Mouse (Mus musculus) frontal cortex, postnatal 14 days (tissue): ENCODE data around the gene Mid1.
"Not testable (repeated sequence)": the region's sequence is repeated elsewhere in the genome, so short reads cannot be mapped to it uniquely, and the experiment has no call there.

Experiments
- DNase-seq, 2 experiments: peaks; one replicate each; pipeline ENCODE4 v3.0.0; 2022; ENCODE audit warnings: low spot score in 2 of 2

Gene Mid1

DNA sequence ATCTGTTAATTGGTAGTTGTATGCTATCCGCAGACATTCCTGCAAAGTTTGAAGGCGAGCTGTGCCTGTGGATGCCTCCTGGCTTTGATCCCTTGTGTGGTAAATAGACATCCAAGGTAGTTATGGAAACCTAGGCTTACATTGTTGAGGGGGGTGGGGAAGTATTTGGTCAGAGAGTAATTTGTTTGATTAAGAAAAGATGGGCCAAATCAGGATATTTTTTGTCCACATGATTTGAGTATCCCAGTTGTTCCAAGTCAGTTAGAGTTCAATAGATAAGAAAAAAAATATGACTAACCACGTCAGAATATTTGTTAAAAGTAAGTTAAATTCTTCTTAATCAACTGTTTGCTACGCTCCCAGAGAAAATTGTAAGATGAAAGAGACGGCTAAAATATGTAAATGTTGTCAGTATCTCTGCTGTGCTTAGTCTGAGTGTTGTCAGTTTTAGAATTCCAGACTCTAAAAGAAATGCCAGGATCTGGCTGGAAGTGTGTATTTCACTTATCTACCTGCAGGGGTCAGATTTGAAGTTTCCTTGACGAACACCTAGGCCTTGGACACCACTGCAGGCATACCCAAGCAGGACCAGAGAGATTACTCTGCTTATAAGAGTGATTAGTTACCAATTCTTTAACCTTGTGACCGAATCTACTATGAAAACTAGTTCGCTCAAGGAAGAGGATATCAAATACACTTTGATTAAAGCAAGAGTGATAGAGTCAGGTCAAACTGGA, 198.7 kb downstream of the Mid1 start:
- no peak for DNase-seq

DNA sequence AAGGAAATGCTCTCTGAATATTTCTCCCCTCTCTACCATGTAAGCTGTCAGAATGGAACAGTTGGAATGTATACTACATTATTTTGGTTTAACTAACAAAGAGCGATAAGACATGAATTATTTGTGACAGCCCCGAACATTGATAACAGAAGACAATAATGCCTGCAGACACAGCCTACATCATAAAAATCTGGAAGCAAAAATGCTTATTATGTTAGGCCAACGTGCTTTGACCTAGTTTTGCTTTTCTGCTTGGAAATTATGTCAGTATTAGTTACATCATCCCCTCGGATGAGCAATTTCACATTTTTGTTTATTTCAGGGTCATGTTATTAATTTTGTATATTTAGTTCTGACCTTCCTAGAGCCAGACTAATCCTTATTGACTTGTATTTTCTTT, 205.5 kb downstream of the Mid1 start:
- no peak for DNase-seq

DNA sequence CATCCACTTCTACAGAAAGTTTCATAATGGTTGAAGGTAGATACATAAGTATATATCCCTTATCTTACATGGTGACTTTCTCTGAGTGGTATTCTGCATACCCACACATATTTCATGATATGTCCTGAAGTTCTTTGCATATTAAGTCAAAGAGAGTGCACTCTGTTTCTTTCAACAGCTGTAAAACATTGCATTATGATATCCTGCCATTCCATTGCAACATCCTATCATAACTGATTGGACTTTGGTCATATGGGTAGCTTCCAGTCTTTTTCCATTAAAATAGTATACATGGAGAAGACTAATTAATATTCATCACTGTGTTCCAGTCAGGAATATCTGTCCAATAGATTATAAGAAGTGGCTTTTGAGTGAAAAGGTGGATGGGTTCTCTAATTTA, 207.1 kb downstream of the Mid1 start:
- DNase-seq: no peak

DNA sequence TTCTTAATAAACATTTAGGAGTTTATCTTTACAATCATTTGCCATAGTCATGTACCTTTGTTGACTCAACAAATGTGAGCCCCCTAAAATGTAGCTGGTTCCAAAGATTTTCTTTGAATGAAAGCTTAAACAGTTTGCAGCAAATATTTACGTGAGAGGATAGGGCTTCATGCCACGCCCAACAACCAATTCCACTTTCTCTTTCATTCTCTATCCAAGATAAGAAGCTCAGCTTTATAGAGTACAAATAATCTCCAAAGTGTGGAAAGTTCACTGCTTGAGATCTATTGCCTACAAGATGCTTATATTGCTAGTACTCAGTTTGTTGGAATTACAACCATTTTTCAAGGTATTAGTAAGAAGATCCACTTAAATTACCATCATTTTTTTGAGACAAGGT, 207.6 kb downstream of the Mid1 start:
- DNase-seq: no peak

DNA sequence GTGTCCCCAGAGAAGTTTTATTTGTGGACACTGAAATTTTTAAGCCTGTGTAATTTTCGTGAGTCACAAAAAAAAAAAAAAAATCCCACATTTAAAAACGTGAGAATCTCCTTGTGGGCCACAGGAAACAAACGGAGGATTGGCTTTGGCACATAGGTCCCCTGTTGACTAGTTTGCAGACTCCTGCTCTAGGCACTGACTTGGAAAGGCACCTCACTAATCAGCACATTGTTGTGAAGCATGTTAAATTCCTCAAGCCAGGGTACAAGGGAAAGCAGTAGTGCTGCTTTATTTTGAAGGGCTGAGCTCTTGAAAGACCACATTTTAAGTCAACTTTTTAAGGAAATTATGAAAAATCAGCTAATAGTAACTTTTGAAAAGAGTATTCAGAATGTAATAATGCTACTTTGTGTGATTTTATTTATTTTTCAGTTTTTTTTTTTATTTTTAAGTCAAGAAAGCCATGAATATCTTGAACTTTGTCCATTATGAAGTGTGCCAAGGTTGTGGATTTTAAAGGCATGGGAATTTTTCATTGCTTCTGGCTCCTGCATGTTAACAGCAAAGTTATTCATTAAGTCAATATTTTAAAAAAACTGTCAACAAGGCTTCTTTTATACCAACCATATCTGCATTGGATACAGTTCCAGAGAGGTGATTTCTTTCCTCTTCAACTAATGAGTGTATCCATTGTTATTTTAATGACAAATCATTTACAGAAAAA, 214.4 kb downstream of the Mid1 start:
- no peak for DNase-seq

- no peak for DNase-seq
Measured at GRCm38 (mm10) chrX:169902860-169903259, 217.9 kb downstream of the Mid1 start.

GRCm38 (mm10) chrX:169903656-169904055, 218.7 kb downstream of the Mid1 start:
- DNase-seq: no peak

DNA sequence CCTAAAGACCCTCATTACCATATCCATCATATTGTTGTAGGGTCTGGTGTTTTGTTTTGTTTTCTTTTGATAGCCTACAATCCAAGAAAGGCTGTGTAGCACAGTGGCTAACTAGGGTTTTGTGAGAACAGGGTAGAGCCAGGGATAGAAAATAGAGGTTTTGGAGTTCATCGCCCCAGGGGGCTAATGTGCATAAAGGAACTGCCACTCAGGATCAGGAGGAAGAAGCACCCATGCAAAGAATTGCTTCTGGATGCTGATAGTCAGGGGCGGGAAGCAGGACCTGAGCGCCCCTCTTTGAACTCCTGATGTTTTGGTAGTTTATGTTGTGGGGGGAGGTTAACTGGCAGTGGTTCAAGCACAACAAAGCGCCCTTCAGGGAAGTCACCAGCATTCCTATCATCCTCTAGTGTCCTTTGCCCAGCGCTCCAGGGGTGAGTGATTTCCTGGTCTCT, 221.1 kb downstream of the Mid1 start:
- DNase-seq: no peak

- no peak for DNase-seq
Measured at GRCm38 (mm10) chrX:169909898-169910297, 224.9 kb downstream of the Mid1 start.

- DNase-seq: no peak
Measured at GRCm38 (mm10) chrX:169915738-169916137, 230.7 kb downstream of the Mid1 start.

GRCm38 (mm10) chrX:169922541-169922940, 237.5 kb downstream of the Mid1 start:
- no peak for DNase-seq

DNA sequence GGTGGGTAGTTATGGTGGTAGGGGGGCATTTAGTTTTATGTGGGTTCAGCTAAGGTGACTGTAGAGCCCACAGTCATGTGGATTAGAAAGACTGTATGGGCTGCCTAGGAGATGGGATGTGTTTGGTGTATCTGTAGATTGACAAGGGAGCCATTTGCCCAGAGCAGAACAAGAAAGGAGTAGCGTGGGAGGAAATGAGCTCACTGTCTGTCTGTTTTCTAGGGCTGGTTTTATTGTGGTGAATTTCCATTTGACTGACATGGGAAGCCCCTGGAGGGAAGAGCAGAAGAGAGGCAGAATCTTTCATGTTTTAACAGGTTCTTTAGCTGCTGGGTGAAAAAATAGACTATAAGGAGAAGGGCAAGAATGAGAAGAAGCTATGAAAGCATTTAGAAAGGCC, 238.4 kb downstream of the Mid1 start:
- DNase-seq: no peak

GRCm38 (mm10) chrX:169925600-169925999, 240.6 kb downstream of the Mid1 start:
- peak in 1 of 2 experiments; percentile 6 for DNase-seq

GRCm38 (mm10) chrX:169927110-169927817, 242.3 kb downstream of the Mid1 start:
- DNase-seq: no peak

GRCm38 (mm10) chrX:169930868-169931267, 245.9 kb downstream of the Mid1 start:
- DNase-seq: no peak

GRCm38 (mm10) chrX:169933228-169933627, 248.2 kb downstream of the Mid1 start:
- DNase-seq: no peak

DNA sequence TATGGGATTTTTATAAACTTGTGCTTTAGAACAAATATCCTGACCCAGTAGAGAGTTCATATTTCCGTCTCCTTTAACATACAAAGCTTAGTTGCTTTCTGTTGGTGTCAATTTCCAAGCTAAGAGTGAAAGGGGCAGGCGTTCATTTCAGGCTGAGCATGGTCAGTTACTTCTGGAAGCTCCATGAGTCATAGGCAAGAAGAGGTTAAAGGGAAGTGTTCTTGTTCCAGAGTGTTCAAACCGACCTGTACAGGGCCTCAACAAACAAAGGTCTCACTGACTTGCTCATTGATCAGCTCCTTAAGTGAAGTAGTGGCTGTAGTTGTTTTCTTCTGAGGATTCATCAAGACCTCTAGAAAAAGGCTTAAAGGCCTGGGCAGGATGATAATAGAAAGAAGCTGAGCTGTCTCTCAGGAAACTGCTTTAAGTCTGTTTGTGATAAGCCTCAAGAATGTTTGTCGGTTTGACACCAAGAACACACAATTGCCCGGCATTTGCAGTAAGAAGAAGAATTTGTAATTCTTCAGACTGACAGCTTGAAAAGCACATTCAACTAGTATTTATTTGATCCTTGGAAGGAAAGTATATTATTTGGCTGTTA, 252.2 kb downstream of the Mid1 start:
- DNase-seq: no peak

GRCm38 (mm10) chrX:169940531-169940930, 255.5 kb downstream of the Mid1 start:
- DNase-seq: no peak

DNA sequence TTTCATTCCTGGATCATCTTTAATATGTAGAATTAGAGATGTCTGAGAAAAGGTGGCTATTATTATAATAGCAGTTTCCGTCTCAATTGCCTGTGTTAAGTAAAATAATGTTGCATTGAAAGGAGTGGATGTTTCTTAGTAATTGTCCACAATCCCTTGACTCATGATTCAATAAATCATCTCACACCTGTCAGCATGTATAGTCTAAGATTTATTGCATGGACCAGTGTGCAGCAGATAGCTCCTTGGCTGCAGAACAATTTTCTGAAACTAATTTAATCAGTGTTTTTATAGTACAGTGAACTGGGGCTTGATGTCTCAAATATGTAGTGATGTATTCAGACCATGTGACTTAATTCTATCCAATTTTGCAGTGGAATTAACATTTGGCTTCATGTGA, 265.6 kb downstream of the Mid1 start:
- no peak for DNase-seq

GRCm38 (mm10) chrX:169969337-169969736, 284.3 kb downstream of the Mid1 start:
- no peak for DNase-seq

DNA sequence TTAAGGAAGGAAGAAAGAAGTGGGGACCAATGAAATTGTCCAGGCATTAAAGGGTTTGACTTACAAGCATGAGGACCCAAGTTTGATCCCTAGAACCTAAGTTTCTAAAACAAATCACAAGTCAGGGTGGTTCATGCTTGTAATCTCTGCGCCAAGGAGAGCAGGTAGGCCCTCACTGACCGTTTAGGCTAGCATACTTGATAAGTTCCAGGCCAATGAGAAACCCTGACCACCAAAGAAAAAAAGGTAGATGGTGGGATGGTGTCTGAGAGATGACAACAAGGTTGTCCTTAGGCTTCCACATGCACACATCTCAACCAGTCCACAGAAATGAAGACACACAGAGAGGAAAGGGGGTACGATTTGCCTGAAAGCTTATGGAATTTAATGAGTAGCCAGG, 284.8 kb downstream of the Mid1 start:
- DNase-seq: not testable (repeated sequence)

GRCm38 (mm10) chrX:169970546-169970945, 285.5 kb downstream of the Mid1 start:
- not testable (repeated sequence) for DNase-seq
